Mouse (Mus musculus): ENCODE data around the gene Cd164l2. TPM values are rescaled to one million over a fixed set of nuclear protein-coding genes. Genes with fewer than 3 reads are reported as not detected.
A peak's percentile ranks its signal among the peaks of the same experiment; 100 is the strongest.

The Cd164l2 gene
- polyA plus RNA-seq, 1 experiment from 2014 or later: 1.6 TPM

DNA sequence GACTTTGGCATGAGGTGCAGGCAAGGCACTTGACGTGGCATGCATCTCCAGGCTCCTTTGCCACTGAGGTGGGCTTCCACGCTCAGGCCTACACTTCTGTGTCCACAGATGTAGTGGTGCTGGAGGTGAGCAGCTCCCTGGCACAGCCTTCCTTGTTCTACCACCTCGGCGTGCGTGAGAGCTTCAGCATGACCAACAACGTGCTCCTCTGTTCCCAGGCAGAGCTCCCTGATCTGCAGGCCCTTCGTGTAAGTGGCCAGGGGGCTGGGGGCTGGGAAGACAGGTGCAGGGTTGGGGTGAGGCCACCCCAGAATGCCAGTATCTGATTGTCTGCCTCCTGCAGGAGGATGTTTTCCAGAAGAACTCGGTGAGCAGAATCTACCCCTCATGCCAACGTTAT lies 30.8 kb downstream of the Cd164l2 start:
- Histone ChIP-seq H3K4me3 (ENCODE audit: low read length) (no peak overlapping the region), H3K9ac (ENCODE audit: low read depth, low read length) (no peak overlapping the region), H3K27ac (ENCODE audit: low read length) (no peak overlapping the region), H3K4me1 (ENCODE audit: control insufficient read depth, insufficient read depth, low read length) (peaks cover 14% of the 10 kb centered on the region), H3K9me3 (ENCODE audit: control insufficient read depth, low read length) (no peaks in the 10 kb centered on the region), H3K4me2 (ENCODE audit: low read depth, low read length) (no peak overlapping the region), H3K36me3 (ENCODE audit: control insufficient read depth, insufficient read depth, low read length) (no peaks in the 10 kb centered on the region), H3K27me3 (replicated peaks; ENCODE audit: control insufficient read depth, insufficient read depth, low read length) (peaks cover 3% of the 10 kb centered on the region; the same call in 1 of the 2 replicates)
- ATAC-seq: no peak
- 68% methylated on average over 9 of the region's 9 CpGs for WGBS

DNA sequence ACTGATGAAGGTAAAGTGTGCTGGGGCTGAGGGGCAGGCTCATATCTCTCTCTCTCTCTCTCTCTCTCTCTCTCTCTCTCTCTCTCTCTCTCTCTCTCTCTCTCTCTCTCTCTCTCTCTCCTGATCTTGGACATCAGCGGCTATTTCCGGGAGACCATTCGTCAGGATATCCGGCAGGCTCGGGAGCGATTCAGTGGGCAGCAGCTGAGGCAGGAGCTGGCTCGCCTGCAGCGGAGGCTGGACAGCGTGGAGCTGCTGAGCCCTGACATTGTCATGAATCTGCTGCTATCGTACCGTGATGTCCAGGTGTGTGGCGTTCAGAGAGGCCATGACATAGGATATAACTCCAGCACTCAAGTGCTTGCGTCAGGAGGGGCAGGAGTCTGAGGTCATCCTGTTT lies 31.6 kb downstream of the Cd164l2 start:
- ATAC-seq: no peak
- Histone ChIP-seq H3K27ac (ENCODE audit: low read length) (no peak overlapping the region), H3K9me3 (ENCODE audit: control insufficient read depth, low read length) (no peaks in the 10 kb centered on the region), H3K36me3 (ENCODE audit: control insufficient read depth, insufficient read depth, low read length) (no peaks in the 10 kb centered on the region), H3K4me3 (ENCODE audit: low read length) (no peak overlapping the region), H3K9ac (ENCODE audit: low read depth, low read length) (0 out of 2 replicates have a peak overlapping the region, but pooled peaks have one; percentile 5), H3K27me3 (replicated peaks; ENCODE audit: control insufficient read depth, insufficient read depth, low read length) (peaks cover 3% of the 10 kb centered on the region; the same call in 1 of the 2 replicates), H3K4me2 (ENCODE audit: low read depth, low read length) (no peak overlapping the region), H3K4me1 (ENCODE audit: control insufficient read depth, insufficient read depth, low read length) (peaks cover 14% of the 10 kb centered on the region)
- WGBS: 33% methylated on average over 13 of the region's 13 CpGs

DNA sequence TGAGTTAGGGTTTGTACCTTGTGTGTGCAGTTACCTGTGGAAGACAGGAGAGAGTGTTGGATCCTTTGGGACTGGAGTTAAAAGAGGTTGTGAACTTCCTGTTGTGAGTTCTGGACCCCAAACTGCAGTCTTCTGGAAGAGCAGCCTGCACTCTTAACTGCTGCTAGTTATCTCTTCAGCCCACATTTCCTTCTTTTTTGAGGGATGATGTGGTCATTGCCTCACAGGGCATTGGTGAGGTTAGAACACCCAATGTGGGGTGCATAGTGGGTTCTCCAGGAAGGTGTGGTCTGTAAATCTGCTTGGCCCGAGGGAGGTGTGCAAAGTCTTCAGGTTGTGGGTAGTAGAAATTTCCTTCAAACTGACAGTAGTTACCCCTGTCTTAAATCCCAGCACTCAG lies 32.4 kb downstream of the Cd164l2 start:
- no peak for ATAC-seq
- Histone ChIP-seq H3K4me2 (ENCODE audit: low read depth, low read length) (no peak overlapping the region), H3K36me3 (ENCODE audit: control insufficient read depth, insufficient read depth, low read length) (no peaks in the 10 kb centered on the region), H3K4me1 (ENCODE audit: control insufficient read depth, insufficient read depth, low read length) (peaks cover 14% of the 10 kb centered on the region), H3K4me3 (ENCODE audit: low read length) (no peak overlapping the region), H3K27me3 (replicated peaks; ENCODE audit: control insufficient read depth, insufficient read depth, low read length) (peaks cover 5% of the 10 kb centered on the region; the same call in 1 of the 2 replicates), H3K27ac (ENCODE audit: low read length) (no peak overlapping the region), H3K9me3 (ENCODE audit: control insufficient read depth, low read length) (no peaks in the 10 kb centered on the region), H3K9ac (ENCODE audit: low read depth, low read length) (no peak overlapping the region)
- 75% methylated on average over 1 of the region's 1 CpGs for WGBS

DNA sequence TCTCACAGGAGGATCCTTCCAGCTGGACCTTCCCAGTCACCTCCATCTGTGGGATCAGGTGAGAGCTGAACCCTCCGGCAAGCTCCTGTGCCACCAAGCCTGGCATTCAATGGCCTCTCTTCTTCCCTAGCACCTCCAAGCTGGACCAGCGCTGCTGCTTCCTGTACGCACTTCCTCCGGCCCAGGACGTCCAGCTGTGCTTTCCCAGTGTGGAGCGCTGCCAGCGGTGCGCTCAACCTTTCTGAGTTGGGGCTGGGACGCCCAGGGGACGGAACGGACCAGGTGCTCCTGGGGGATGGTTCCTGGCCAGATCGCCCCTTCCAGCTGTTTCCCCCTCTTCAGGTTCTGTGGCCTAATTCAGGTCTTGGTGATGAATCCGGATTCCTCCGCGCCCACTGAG lies 35.1 kb downstream of the Cd164l2 start:
- Histone ChIP-seq H3K9ac (ENCODE audit: low read depth, low read length) (no peak overlapping the region), H3K36me3 (ENCODE audit: control insufficient read depth, insufficient read depth, low read length) (no peaks in the 10 kb centered on the region), H3K4me2 (ENCODE audit: low read depth, low read length) (no peak overlapping the region), H3K27me3 (replicated peaks; ENCODE audit: control insufficient read depth, insufficient read depth, low read length) (peaks cover 22% of the 10 kb centered on the region), H3K4me3 (ENCODE audit: low read length) (no peak overlapping the region), H3K27ac (ENCODE audit: low read length) (no peak overlapping the region), H3K9me3 (ENCODE audit: control insufficient read depth, low read length) (no peaks in the 10 kb centered on the region), H3K4me1 (ENCODE audit: control insufficient read depth, insufficient read depth, low read length) (peaks cover 18% of the 10 kb centered on the region)
- WGBS: 24% methylated on average over 15 of the region's 15 CpGs
- ATAC-seq: no peak

DNA sequence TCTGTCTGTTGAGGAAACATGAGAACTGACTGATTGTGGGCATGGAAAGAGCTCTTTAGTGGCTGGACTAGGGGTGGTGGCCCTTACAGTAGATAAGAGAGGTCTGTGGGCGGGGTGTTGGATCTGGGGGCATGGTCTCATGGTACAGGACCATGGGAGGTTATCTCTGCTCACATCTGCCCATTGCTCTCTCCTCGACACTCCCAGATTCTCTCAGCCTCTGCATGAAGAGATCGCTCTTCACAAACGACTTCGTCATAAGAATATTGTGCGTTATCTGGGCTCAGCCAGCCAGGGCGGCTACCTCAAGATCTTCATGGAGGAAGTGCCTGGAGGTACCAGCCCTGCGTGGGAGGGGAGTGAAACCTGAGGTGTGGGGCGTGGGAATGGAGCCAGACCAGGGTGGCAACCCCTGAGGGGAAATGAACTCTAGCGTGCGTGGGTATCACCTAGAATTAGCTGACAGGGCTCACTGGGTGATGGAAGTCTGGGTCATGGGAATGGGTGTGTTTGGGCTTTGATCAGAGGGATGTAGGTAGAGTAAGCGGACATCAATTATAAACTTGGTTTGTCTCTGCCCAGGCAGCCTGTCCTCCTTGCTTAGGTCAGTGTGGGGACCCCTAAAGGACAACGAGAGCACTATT lies 36.0 kb downstream of the Cd164l2 start:
- 66% methylated on average over 13 of the region's 13 CpGs for WGBS
- no peak overlapping the region for H3K4me3 ChIP-seq (ENCODE audit: low read length)
- H3K27ac ChIP-seq (ENCODE audit: low read length): no peak overlapping the region
- no peaks in the 10 kb centered on the region for H3K9me3 ChIP-seq (ENCODE audit: control insufficient read depth, low read length)
- no peaks in the 10 kb centered on the region for H3K36me3 ChIP-seq (ENCODE audit: control insufficient read depth, insufficient read depth, low read length)
- H3K9ac ChIP-seq (ENCODE audit: low read depth, low read length): no peak overlapping the region
- peak; percentile 54 for ATAC-seq
- H3K27me3 ChIP-seq (replicated peaks; ENCODE audit: control insufficient read depth, insufficient read depth, low read length): peaks cover 22% of the 10 kb centered on the region
- peaks cover 15% of the 10 kb centered on the region for H3K4me1 ChIP-seq (ENCODE audit: control insufficient read depth, insufficient read depth, low read length)
- no peak overlapping the region for H3K4me2 ChIP-seq (ENCODE audit: low read depth, low read length)

DNA sequence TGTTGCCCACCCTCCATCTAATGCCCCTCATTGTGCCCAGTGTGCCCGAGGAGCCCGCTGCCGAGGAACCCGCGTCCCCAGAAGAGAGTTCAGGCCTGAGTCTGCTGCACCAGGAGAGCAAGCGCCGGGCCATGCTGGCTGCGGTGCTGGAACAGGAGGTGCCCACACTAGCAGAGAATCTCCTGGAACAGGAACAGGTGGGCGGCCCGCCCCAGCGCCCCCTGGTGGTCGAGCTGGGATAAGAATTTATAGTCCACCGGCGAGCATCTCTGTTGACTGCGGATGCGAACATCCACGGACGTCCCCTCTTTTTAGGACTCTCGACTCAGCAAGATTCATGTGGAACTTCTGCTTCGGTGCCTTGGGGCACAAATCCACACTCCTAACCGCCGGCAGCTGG lies 38.7 kb downstream of the Cd164l2 start:
- Histone ChIP-seq H3K36me3 (ENCODE audit: control insufficient read depth, insufficient read depth, low read length) (no peaks in the 10 kb centered on the region), H3K4me2 (ENCODE audit: low read depth, low read length) (peak overlapping the region; percentile 77), H3K27ac (ENCODE audit: low read length) (no peak overlapping the region), H3K9ac (ENCODE audit: low read depth, low read length) (peak overlapping the region; percentile 58; the same call in 1 of the 2 replicates), H3K4me3 (ENCODE audit: low read length) (peak overlapping the region; percentile 41), H3K4me1 (ENCODE audit: control insufficient read depth, insufficient read depth, low read length) (peaks cover 19% of the 10 kb centered on the region), H3K27me3 (replicated peaks; ENCODE audit: control insufficient read depth, insufficient read depth, low read length) (peaks cover 22% of the 10 kb centered on the region), H3K9me3 (ENCODE audit: control insufficient read depth, low read length) (no peaks in the 10 kb centered on the region)
- 4% methylated on average over 22 of the region's 22 CpGs for WGBS
- ATAC-seq: peak; percentile 48

DNA sequence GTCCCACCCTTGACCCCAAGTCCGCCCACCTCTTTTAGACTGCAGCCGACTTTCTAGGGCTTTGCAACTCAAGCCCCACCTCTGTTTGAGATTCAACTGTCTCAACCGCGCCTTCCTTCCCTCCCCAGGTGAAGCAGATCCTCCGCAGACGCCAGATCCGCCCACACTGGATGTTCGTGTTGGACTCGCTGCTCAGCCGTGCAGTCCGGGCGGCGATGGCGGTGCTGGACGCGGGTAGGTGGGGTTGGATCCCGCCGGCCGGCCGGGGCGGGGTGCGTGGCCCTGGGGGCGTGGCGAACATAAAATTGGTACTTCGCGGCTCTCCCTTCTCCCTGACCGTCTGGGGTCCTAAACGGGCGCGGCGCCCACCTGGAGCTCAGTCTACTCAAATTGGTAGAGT lies 39.3 kb downstream of the Cd164l2 start:
- Histone ChIP-seq H3K27me3 (replicated peaks; ENCODE audit: control insufficient read depth, insufficient read depth, low read length) (peaks cover 25% of the 10 kb centered on the region), H3K9ac (ENCODE audit: low read depth, low read length) (peak overlapping the region; percentile 58; the same call in 1 of the 2 replicates), H3K4me3 (ENCODE audit: low read length) (peak overlapping the region; percentile 41), H3K4me1 (ENCODE audit: control insufficient read depth, insufficient read depth, low read length) (peaks cover 19% of the 10 kb centered on the region), H3K27ac (ENCODE audit: low read length) (no peak overlapping the region), H3K9me3 (ENCODE audit: control insufficient read depth, low read length) (no peaks in the 10 kb centered on the region), H3K36me3 (ENCODE audit: control insufficient read depth, insufficient read depth, low read length) (no peaks in the 10 kb centered on the region), H3K4me2 (ENCODE audit: low read depth, low read length) (peak overlapping the region; percentile 77)
- peak; percentile 38; the same call in 1 of the 2 replicates for ATAC-seq
- WGBS: 4% methylated on average over 29 of the region's 31 CpGs

DNA sequence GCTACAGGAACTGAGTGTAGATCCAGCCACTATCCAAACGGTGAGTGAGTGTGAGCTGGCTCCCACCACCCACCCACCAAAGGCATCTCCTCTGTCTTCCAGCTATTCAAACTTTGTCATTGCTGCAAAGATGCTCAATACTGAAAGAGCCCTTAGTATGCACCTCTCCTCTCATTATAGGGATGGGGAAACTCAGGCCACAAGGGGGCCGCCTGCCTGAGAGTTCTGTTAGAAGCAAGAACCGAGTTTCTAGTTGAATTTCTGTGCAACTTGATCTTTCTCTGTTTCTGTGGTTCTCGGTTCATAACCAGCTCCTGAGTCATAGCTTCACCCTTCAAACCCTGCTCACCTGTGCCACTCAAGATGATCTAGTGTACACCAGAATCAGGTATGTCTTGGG lies 40.2 kb downstream of the Cd164l2 start:
- no peak for ATAC-seq
- peaks cover 28% of the 10 kb centered on the region for H3K27me3 ChIP-seq (replicated peaks; ENCODE audit: control insufficient read depth, insufficient read depth, low read length)
- H3K4me3 ChIP-seq (ENCODE audit: low read length): no peak overlapping the region
- H3K4me1 ChIP-seq (ENCODE audit: control insufficient read depth, insufficient read depth, low read length): peaks cover 19% of the 10 kb centered on the region
- no peaks in the 10 kb centered on the region for H3K9me3 ChIP-seq (ENCODE audit: control insufficient read depth, low read length)
- 60% methylated on average over 4 of the region's 4 CpGs for WGBS
- no peaks in the 10 kb centered on the region for H3K36me3 ChIP-seq (ENCODE audit: control insufficient read depth, insufficient read depth, low read length)
- no peak overlapping the region for H3K27ac ChIP-seq (ENCODE audit: low read length)
- H3K9ac ChIP-seq (ENCODE audit: low read depth, low read length): no peak overlapping the region
- H3K4me2 ChIP-seq (ENCODE audit: low read depth, low read length): no peak overlapping the region

DNA sequence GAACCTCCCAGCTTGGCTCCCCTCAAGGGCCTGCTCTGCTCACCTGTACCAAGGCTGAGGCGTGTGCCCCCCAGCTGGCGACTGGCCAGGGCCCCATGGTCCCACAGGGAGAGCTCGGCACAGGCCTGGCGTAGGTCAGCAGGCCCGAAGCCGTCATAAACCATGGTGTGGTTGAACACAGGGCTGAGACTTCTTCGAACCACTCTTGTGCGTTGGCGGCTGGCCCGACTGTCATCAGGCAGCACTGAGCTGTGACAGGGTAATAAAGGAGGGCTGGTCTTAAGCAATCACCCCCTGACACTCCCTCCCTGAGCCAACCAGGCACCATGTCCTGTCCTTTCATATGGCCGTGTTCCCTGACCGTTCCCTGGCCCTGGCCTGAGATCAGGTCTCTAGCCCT lies 41.5 kb downstream of the Cd164l2 start:
- no peaks in the 10 kb centered on the region for H3K9me3 ChIP-seq (ENCODE audit: control insufficient read depth, low read length)
- H3K4me1 ChIP-seq (ENCODE audit: control insufficient read depth, insufficient read depth, low read length): peaks cover 27% of the 10 kb centered on the region
- H3K4me3 ChIP-seq (ENCODE audit: low read length): no peak overlapping the region
- no peak overlapping the region for H3K27ac ChIP-seq (ENCODE audit: low read length)
- peak; percentile 11; the same call in 1 of the 2 replicates for ATAC-seq
- no peaks in the 10 kb centered on the region for H3K36me3 ChIP-seq (ENCODE audit: control insufficient read depth, insufficient read depth, low read length)
- peaks cover 28% of the 10 kb centered on the region for H3K27me3 ChIP-seq (replicated peaks; ENCODE audit: control insufficient read depth, insufficient read depth, low read length)
- 56% methylated on average over 12 of the region's 12 CpGs for WGBS
- no peak overlapping the region for H3K9ac ChIP-seq (ENCODE audit: low read depth, low read length)
- H3K4me2 ChIP-seq (ENCODE audit: low read depth, low read length): no peak overlapping the region

DNA sequence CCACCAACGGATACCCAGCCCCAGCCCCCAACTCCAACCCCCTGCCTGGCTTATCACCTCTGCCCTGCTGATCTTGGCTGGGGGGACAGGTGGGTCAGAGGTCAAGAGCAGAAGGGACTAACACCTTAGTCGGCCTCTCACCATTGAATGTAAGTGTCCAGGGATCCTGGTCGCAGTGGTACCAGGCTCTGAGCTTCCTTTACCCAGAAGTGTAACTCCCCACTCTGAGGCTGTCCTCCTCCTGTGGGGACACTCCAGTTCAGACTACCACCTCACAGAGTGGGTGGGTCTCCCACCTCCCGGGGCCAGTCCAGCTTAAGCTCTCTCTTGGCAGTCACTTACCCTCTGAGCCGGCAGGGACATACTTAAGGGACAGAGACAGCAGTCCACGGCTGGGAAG lies 43.5 kb downstream of the Cd164l2 start:
- Histone ChIP-seq H3K27me3 (replicated peaks; ENCODE audit: control insufficient read depth, insufficient read depth, low read length) (peaks cover 22% of the 10 kb centered on the region), H3K27ac (ENCODE audit: low read length) (no peak overlapping the region), H3K4me2 (ENCODE audit: low read depth, low read length) (no peak overlapping the region), H3K4me1 (ENCODE audit: control insufficient read depth, insufficient read depth, low read length) (peaks cover 25% of the 10 kb centered on the region), H3K36me3 (ENCODE audit: control insufficient read depth, insufficient read depth, low read length) (no peaks in the 10 kb centered on the region), H3K9ac (ENCODE audit: low read depth, low read length) (no peak overlapping the region), H3K9me3 (ENCODE audit: control insufficient read depth, low read length) (no peaks in the 10 kb centered on the region), H3K4me3 (ENCODE audit: low read length) (no peak overlapping the region)
- 65% methylated on average over 6 of the region's 6 CpGs for WGBS
- no peak for ATAC-seq

Measured in intestine, embryonic 16.5 days (tissue).